Mouse (Mus musculus) midbrain, embryonic 15.5 days (tissue): ENCODE measurements around the gene Naa16. TPM values are rescaled to one million over a fixed set of nuclear protein-coding genes. Genes with fewer than 3 reads are reported as not detected.
"Not testable (repeated sequence)": the region's sequence is repeated elsewhere in the genome, so short reads cannot be mapped to it uniquely, and the experiment has no call there.

Source experiments
- ATAC-seq: fragments of 200-750 bp; cut with Nextera tagmentation; replicated peaks from 2 replicates; pipeline ENCODE4 v1.8.0; 2017; ENCODE audit warnings: moderate TSS enrichment
- H3K27ac ChIP-seq: fragments of 300-500 bp; sonication (generic); 2 replicates; pipeline ENCODE4 v1.5.1; 2015; ENCODE audit warnings: mild to moderate bottlenecking, inconsistent platforms
- H3K27me3 ChIP-seq: fragments of 300-500 bp; sonication (generic); replicated peaks from 2 replicates; pipeline ENCODE4 v1.6.1; 2015; ENCODE audit warnings: inconsistent platforms
- H3K36me3 ChIP-seq: fragments of 300-500 bp; sonication (generic); replicated peaks from 2 replicates; pipeline ENCODE4 v1.6.1; 2015; ENCODE audit warnings: inconsistent platforms
- H3K4me1 ChIP-seq: fragments of 300-500 bp; sonication (generic); 2 replicates; pipeline ENCODE4 v1.6.1; 2015; ENCODE audit warnings: inconsistent platforms
- H3K4me2 ChIP-seq: fragments of 300-500 bp; sonication (generic); 2 replicates; pipeline ENCODE4 v1.6.1; 2015; ENCODE audit warnings: inconsistent platforms, mild to moderate bottlenecking, moderate library complexity
- H3K4me3 ChIP-seq: fragments of 300-500 bp; sonication (generic); 2 replicates; pipeline ENCODE4 v1.5.1; 2015; ENCODE audit warnings: mild to moderate bottlenecking, inconsistent platforms
- H3K9ac ChIP-seq: fragments of 300-500 bp; sonication (generic); 2 replicates; pipeline ENCODE4 v1.6.1; 2015; ENCODE audit warnings: mild to moderate bottlenecking, inconsistent platforms
- H3K9me3 ChIP-seq: fragments of 300-500 bp; sonication (generic); 2 replicates; pipeline ENCODE4 v1.6.1; 2016; ENCODE audit warnings: inconsistent platforms
- WGBS: fragments of 180-500 bp; shearing (Covaris S2); methylation state at CpG from one replicate; pipeline ENCODE4 v1.1.7; 2015; ENCODE audit warnings: mixed read lengths; 5-methylcytosine and 5-hydroxymethylcytosine counted together
- polyA plus RNA-seq: library from polyadenylated mRNA; unstranded; fragments of >200 nt; fragmentation: Nextera tagmentation; extraction: Ambion mirVana; gene quantifications from 2 replicates; pipeline ENCODE4 v1.2.1, GENCODE M21; 2015

Naa16 gene
- polyA plus RNA-seq, result 20.2 and 22.8 TPM in 2 replicates

GRCm38 (mm10) chr14:79390265-79390926, at the start of gene Naa16:
TSS of gene Naa16 (minus strand) at chr14:79390778.
- ATAC-seq, result peak; percentile 97
- no peaks in the 10 kb centered on the region for H3K27me3 ChIP-seq
- peak within 1 kb of the TSS; percentile 96 for H3K27ac ChIP-seq
- H3K4me3 ChIP-seq, result peak within 1 kb of the TSS; percentile 95
- H3K4me2 ChIP-seq, result peak within 1 kb of the TSS; percentile 80
- H3K9ac ChIP-seq, result peak within 1 kb of the TSS; percentile 83
- under 1% methylated on average over 69 of the region's 71 CpGs for WGBS
- no peaks in the 10 kb centered on the region for H3K36me3 ChIP-seq
- H3K4me1 ChIP-seq, result peaks cover 15% of the 10 kb centered on the region
- H3K9me3 ChIP-seq, result no peaks in the 10 kb centered on the region

GRCm38 (mm10) chr14:79434068-79434467, 43.5 kb upstream of the Naa16 start:
- ATAC-seq, result no peak
- no peak overlapping the region for H3K9ac ChIP-seq
- H3K4me1 ChIP-seq, result no peaks in the 10 kb centered on the region
- 94% methylated on average over 1 of the region's 1 CpGs for WGBS
- no peaks in the 10 kb centered on the region for H3K27me3 ChIP-seq
- no peak overlapping the region for H3K4me2 ChIP-seq
- H3K36me3 ChIP-seq, result no peaks in the 10 kb centered on the region
- no peak overlapping the region for H3K27ac ChIP-seq
- no peaks in the 10 kb centered on the region for H3K9me3 ChIP-seq
- H3K4me3 ChIP-seq, result no peak overlapping the region

- Histone ChIP-seq H3K4me3 (peak overlapping the region; percentile 59), H3K9ac (peak overlapping the region; percentile 63), H3K4me2 (peak overlapping the region; percentile 51), H3K36me3 (peaks cover 11% of the 10 kb centered on the region; the same call in 1 of the 2 replicates), H3K27ac (peak overlapping the region; percentile 89)
- WGBS, result 57% methylated on average over 12 of the region's 59 CpGs
- not testable (repeated sequence) for H3K4me1 ChIP-seq, H3K9me3 ChIP-seq, H3K27me3 ChIP-seq
- peak; percentile 73 for ATAC-seq
These were observed 36.3 kb upstream of the Naa16 start for GRCm38 (mm10) chr14:79426730-79427365.

GRCm38 (mm10) chr14:79425979-79426729, 35.6 kb upstream of the Naa16 start, which contains the start of gene Kbtbd7:
TSS of gene Kbtbd7 (plus strand) at chr14:79426511.
- Histone ChIP-seq H3K4me2 (peak within 1 kb of the TSS; percentile 51), H3K27ac (peak within 1 kb of the TSS; percentile 89), H3K9ac (peak within 1 kb of the TSS; percentile 63), H3K27me3 (no peaks in the 10 kb centered on the region), H3K4me3 (peak within 1 kb of the TSS; percentile 59), H3K36me3 (peaks cover 11% of the 10 kb centered on the region; the same call in 1 of the 2 replicates), H3K9me3 (no peaks in the 10 kb centered on the region), H3K4me1 (0 out of 2 replicates have a peak, but pooled peaks cover 3% of the 10 kb centered on the region)
- peak; percentile 98 for ATAC-seq
- under 1% methylated on average over 34 of the region's 44 CpGs for WGBS

DNA sequence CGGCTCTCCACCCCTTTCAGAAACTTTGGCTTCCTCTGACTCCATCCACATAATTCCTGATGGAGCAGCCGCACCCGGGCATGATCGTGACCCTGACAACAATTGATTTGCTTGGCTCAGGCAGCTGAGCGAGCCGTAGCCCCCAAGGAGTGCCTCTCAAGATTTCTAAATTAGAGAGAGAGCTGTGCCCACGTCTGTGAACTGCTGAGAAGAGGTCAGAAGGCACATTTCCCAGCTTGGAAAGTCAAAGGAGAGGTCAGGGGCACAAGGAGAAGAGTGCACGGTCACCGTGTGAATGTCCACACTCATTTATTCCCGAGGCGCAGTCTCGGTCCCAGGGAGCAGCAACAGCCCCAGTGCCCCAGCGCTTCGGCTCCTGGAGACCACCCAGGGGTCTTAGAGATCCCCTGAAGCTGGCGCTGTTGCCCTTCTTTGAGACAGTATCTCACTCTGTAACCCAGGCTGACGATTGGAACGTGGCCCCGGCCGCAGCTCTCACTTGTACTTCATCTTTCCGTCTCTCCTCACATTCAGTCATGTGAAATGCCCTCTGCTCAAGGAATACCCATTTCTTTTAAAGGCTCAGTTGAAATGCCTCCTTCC, 29.6 kb upstream of the Naa16 start:
- no peak overlapping the region for H3K4me2 ChIP-seq
- no peak for ATAC-seq
- no peak overlapping the region for H3K4me3 ChIP-seq
- no peak overlapping the region for H3K9ac ChIP-seq
- WGBS, result 42% methylated on average over 20 of the region's 20 CpGs
- H3K27ac ChIP-seq, result no peak overlapping the region
- no peaks in the 10 kb centered on the region for H3K4me1 ChIP-seq
- no peaks in the 10 kb centered on the region for H3K9me3 ChIP-seq
- no peaks in the 10 kb centered on the region for H3K36me3 ChIP-seq
- H3K27me3 ChIP-seq, result no peaks in the 10 kb centered on the region

DNA sequence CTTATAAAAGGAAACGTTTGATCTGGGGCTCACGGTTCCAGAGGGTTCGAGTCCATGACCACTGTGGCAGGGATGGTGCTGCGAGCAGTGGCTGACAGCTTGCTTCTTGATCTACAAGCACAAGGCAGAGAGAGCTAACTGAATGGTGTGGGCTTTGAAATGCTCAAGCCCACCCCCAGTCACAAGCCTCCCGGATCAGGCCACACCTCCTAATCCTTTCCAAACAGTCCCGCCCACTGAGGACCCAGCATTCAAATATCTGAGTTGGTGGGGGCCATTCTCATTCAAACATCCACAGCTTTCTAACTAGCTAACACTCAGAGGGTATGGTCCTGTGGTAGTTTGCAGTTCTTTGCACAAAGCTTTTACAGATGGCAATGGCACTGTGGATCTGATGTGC, 22.5 kb upstream of the Naa16 start:
- H3K9me3 ChIP-seq, result no peaks in the 10 kb centered on the region
- H3K9ac ChIP-seq, result no peak overlapping the region
- H3K36me3 ChIP-seq, result 0 out of 2 replicates have a peak, but pooled peaks cover 4% of the 10 kb centered on the region
- no peaks in the 10 kb centered on the region for H3K4me1 ChIP-seq
- WGBS, result 70% methylated on average over 6 of the region's 6 CpGs
- no peak overlapping the region for H3K4me2 ChIP-seq
- H3K27ac ChIP-seq, result no peak overlapping the region
- no peaks in the 10 kb centered on the region for H3K27me3 ChIP-seq
- H3K4me3 ChIP-seq, result no peak overlapping the region
- ATAC-seq, result no peak

GRCm38 (mm10) chr14:79410662-79411061, 20.1 kb upstream of the Naa16 start:
- Histone ChIP-seq H3K9ac (no peak overlapping the region), H3K9me3 (no peaks in the 10 kb centered on the region), H3K27me3 (no peaks in the 10 kb centered on the region), H3K27ac (no peak overlapping the region), H3K36me3 (0 out of 2 replicates have a peak, but pooled peaks cover 7% of the 10 kb centered on the region), H3K4me2 (no peak overlapping the region), H3K4me1 (no peaks in the 10 kb centered on the region), H3K4me3 (no peak overlapping the region)
- ATAC-seq, result no peak
- WGBS, result 80% methylated on average over 2 of the region's 2 CpGs

GRCm38 (mm10) chr14:79409278-79409830, 18.8 kb upstream of the Naa16 start:
- Histone ChIP-seq H3K4me3 (no peak overlapping the region), H3K4me1 (no peaks in the 10 kb centered on the region), H3K9ac (no peak overlapping the region), H3K36me3 (0 out of 2 replicates have a peak, but pooled peaks cover 7% of the 10 kb centered on the region), H3K27me3 (no peaks in the 10 kb centered on the region), H3K4me2 (no peak overlapping the region), H3K27ac (no peak overlapping the region), H3K9me3 (no peaks in the 10 kb centered on the region)
- WGBS, result 94% methylated on average over 6 of the region's 6 CpGs
- ATAC-seq, result no peak

DNA sequence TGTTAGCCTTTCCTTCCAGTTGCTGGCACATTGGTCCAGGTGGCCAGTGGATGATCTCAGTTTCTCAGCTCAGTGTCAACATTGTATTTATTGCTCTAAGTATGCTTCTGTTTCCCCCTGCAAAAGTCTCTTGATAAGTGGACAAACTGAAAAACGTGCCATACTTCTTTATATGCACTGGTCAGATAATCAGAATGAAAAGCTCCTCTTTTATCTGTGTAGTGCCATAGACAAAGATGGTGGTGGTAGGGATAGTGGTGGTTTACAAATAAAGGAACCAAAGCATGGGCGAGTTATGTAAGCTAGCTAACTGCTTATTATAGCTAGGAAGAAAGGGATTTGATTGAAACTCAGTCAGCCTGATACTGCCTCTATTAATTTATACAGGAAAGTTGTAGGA, 17.1 kb upstream of the Naa16 start:
- no peaks in the 10 kb centered on the region for H3K27me3 ChIP-seq
- no peaks in the 10 kb centered on the region for H3K9me3 ChIP-seq
- H3K4me1 ChIP-seq, result no peaks in the 10 kb centered on the region
- WGBS, result 96% methylated on average over 2 of the region's 2 CpGs
- H3K9ac ChIP-seq, result no peak overlapping the region
- ATAC-seq, result no peak
- no peak overlapping the region for H3K27ac ChIP-seq
- 0 out of 2 replicates have a peak, but pooled peaks cover 10% of the 10 kb centered on the region for H3K36me3 ChIP-seq
- H3K4me2 ChIP-seq, result no peak overlapping the region
- H3K4me3 ChIP-seq, result no peak overlapping the region

DNA sequence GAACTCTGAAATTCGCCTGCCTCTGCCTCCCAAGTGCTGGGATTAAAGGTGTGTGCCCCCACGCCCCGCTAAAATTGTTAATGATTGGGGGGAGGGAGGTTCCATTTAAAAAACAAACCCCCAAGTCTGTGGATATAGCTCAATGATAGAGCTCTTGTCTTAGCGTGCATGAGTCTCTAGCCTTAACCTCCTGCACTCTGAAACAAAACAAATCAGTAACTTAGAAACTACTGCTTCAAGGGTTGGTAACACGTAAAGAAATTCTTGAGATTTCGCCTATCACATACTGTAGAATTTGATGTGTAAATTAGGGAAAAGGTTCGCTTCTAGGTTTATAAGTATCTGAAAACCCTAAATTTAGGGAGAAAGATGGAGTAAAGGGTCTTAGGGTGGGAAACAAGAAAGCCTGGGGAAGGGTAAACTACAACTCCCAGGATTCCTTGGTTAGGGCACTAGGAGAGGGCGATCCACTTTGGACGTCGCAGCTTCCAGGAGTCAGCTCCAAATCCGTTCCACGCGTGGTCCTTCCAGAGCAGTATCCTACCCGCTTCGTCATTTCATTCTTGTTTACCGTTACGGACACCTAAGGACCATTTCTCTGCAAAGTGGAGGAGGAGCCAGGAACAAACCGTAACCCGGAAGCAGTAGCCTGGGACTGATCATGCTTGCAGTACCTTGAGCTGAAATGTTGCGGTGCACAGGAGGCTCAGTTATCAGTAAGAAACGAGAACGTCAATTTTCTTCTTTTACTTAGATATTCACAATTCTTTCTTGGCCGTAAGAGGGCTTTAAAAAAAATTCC, 6.9 kb upstream of the Naa16 start, which contains the start of gene Mtrf1:
Gene Mtrf1, plus strand, starts transcription at position 452 of the 802 bp plus-strand sequence.
- H3K9ac ChIP-seq, result peak within 1 kb of the TSS; percentile 56
- peak; percentile 96 for ATAC-seq
- peaks cover 6% of the 10 kb centered on the region for H3K4me1 ChIP-seq
- H3K9me3 ChIP-seq, result no peaks in the 10 kb centered on the region
- peak within 1 kb of the TSS; percentile 58 for H3K4me2 ChIP-seq
- H3K27ac ChIP-seq, result peak within 1 kb of the TSS; percentile 94
- peak within 1 kb of the TSS; percentile 57 for H3K4me3 ChIP-seq
- H3K36me3 ChIP-seq, result no peaks in the 10 kb centered on the region
- 19% methylated on average over 23 of the region's 23 CpGs for WGBS
- no peaks in the 10 kb centered on the region for H3K27me3 ChIP-seq

- Histone ChIP-seq H3K36me3 (no peaks in the 10 kb centered on the region), H3K4me2 (no peak overlapping the region), H3K9me3 (no peaks in the 10 kb centered on the region), H3K4me1 (peaks cover 13% of the 10 kb centered on the region), H3K9ac (no peak overlapping the region), H3K27me3 (no peaks in the 10 kb centered on the region), H3K27ac (no peak overlapping the region), H3K4me3 (no peak overlapping the region)
- ATAC-seq, result no peak
These were observed 4.0 kb upstream of the Naa16 start for GRCm38 (mm10) chr14:79394564-79394963.
